Mouse (Mus musculus) thymus, postnatal 10 days (tissue): ENCODE measurements around the gene B3gat2.

Experiments
- DNase-seq, 2 experiments: peaks; one replicate each; pipeline ENCODE4 v3.0.0; 2021; ENCODE audit warnings: low spot score in 2 of 2

Gene B3gat2

DNA sequence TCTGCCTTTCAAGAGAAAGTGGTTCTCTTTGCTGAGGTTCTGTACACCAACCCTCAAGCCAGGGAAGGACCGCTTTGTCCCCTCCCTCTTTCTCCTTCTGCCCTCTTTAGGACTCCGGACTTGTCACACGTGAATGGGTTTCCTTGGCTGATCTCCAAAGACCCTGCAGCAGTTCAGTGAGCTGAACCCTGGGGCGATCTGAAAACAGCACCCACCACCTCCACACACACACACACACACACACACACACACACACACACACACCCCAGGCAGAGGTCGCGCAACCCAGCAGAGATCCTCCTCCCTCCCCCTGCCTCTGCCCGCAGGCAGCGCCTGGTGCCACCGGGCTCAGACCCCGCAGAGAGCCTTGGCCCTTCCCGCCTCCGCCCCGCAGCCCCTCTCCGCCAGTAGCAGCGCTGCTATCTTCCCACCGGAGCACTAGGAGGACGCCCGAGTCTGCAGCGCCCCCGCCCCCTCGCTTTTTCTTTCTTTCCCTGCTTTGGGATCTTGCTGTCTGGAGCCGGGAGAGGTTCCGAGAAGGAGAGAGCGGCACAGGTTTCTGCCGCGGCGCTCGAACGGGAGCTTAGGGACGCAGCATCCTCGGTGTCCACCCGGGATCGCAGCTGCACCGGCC is at the start of gene B3gat2:
Gene B3gat2, plus strand, starts transcription at position 252 of the 634 bp plus-strand sequence.
- DNase-seq, result no peak

GRCm38 (mm10) chr1:23720326-23720725 is 41.2 kb upstream of the B3gat2 start:
- no peak for DNase-seq

DNA sequence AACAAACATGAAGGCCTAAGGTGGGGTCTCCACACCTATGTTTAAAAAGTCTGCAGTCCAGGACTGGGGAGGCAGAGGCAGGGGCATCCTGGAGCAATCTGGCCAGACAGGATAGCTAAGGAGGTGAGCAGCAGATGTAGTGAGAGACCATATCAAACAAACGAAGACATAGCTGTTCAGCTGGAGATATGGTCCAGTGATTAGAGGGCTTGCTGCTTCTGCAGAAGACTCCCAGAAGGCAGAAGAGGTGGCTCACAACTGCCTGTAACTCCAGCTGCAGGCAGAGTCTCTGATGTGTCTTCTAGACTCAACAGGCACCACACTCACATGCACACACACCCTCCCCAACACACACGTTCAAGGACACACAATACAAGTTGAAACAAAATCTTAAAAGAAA is 40.5 kb upstream of the B3gat2 start:
- no peak for DNase-seq

DNA sequence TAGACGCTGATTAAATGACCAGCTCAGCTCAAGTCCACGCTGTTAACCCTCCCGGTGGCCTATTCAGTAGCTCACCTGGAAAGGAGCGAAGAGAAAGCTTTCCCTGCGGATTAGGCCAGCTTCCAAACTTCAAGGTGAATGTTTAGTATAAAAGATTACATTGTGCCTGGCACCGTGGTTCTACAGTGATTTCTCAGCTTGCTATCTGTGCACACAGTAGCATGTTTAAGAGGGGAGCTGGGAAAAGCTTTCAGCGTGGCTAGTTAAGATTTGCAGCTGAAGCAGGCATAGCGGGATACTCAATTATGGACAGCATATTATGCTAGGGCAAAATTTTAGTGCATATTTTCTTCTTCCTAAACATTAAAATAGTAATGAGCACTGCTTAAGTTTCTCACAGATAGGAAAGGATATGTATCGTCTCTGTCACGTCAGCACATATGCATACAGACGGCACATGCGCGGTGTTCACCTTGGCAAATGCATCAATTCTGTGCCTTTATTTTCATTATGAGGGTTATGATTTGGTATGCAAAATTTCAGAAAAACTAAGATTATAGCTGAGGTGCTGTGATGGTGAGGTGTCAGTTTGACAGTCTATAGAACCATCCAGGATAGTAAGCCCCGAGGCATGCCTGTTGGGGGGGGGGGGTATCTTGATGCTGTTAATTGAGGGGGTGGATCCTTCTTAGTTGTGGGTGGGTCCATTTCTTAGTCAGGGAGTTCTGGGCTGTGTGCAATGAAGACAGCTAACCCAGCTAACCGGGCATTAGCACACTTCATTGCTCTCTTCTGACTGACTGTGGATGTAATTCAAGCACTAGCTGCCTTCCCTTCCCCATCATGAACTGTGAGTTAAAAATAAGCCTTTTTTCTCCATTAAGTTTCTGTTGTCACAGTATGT is 38.8 kb upstream of the B3gat2 start:
- DNase-seq, result no peak

DNA sequence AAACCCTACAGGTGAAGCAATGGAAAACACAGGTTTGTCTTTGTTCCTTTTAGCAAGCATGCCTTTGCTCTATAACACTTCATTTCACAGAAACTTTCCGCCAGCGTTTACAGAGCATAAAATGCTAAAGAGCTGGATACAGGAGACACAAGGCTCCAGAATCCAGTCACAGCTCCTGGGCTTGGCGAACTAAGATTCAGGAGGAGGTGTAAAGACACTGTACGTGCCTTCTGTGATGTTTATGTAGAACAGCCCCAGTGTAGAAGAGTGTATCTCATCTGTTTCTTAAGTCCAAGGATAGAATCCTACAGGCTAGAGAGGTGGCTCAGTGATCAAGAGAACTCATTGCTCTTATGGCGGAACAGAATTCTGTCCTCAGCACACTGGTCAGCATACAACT is 30.2 kb upstream of the B3gat2 start:
- no peak for DNase-seq

GRCm38 (mm10) chr1:23750864-23751532 is 10.6 kb upstream of the B3gat2 start:
- no peak for DNase-seq

DNA sequence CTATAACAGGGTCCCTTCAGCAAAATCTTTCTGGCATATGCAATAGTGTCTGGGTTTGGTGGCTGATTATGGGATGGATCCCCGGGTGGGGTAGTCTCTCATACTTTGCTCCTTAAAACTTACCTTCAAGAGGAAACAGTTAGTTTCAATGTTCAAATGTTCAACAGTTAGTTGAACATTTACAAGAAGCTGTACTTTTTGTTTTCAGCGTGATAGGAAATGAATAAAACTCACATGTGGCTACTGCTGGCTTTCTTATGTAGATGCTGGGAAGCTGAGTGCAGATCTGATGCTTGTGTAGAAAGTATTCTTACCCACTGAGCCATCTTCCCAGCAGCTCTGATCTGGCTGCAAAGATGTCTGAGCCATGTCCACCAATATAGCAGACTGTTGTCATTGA is 8.5 kb upstream of the B3gat2 start:
- no peak for DNase-seq

GRCm38 (mm10) chr1:23753591-23753990 is 8.0 kb upstream of the B3gat2 start:
- DNase-seq, result no peak

GRCm38 (mm10) chr1:23754340-23754739 is 7.2 kb upstream of the B3gat2 start:
- no peak for DNase-seq

DNA sequence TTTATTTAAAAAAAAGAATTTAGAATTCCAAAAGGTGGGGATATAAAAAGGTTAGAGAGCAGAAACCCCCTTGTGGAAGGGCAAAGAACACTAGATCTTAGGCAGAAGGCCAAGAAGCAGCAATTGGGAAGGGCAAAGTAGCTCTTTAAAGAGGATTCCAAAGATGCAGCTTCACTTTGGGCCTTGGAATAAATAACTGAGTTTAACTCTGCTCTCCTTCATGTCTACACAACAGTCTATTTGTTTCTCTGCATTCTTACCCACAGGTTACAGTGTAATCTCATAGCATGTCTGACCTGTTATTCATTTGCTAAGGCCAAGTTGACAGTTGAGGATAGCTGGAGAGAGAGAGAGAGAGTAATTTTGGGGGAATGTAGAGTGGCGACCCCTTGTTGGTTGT is 6.6 kb upstream of the B3gat2 start:
- no peak for DNase-seq

GRCm38 (mm10) chr1:23762136-23762687 is 659 bp downstream of the B3gat2 start:
- no peak for DNase-seq

DNA sequence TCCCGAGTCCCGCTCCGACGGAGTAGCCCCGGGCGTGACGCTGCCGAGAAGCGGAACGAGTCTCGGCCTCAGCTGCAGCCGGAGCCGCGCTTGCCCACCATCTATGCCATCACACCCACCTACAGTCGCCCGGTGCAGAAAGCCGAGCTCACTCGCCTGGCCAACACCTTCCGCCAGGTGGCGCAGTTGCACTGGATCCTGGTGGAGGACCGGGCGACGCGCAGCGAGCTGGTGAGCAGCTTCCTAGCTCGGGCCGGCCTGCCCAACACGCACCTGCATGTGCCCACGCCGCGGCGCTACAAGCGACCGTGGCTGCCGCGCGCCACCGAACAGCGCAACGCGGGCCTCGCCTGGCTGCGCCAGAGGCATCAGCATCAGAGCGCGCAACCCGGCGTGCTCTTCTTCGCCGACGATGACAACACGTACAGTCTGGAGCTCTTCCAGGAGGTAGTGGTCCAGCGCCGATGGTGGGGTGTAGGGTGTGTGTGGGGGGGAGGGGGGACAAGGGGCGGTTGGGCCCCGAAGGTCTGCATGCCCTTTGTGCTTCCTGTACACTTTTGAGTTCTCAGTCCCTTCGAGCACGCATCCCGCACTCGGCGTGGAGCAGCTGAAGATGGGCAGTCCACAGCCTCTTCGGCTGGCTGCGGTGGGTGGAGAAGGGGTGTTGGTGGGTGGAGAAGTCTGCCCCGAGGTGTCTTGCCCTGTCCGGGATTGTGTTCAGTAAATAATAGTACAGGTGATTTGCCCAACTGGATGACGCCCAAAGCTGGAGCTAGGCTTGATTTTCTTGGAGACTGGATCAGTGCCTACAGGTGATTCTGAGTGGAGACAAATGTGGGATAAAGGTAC is 1.5 kb downstream of the B3gat2 start:
- DNase-seq, result peak; percentile 36 to 77

GRCm38 (mm10) chr1:23763726-23764125 is 2.2 kb downstream of the B3gat2 start:
- DNase-seq, result no peak

DNA sequence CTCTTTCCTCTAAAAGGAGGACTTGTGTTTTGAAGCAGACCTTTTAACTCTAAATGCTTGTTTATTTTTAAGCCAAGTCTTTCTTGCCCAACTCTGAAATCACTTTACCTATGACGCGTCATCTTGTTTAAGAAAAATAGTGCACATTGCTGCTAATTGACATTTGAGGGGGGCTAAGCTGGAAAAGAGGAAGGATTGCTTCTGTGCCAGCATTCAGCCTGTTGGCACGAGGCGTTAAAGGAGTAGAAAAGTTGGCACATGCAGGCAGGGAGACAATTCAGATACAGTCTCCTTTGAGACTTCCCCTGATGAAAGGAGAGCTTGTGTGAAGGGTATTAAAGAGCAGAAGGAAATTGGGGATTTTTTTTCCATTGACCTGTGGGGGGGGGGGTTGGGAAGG is 3.2 kb downstream of the B3gat2 start:
- DNase-seq, result no peak

DNA sequence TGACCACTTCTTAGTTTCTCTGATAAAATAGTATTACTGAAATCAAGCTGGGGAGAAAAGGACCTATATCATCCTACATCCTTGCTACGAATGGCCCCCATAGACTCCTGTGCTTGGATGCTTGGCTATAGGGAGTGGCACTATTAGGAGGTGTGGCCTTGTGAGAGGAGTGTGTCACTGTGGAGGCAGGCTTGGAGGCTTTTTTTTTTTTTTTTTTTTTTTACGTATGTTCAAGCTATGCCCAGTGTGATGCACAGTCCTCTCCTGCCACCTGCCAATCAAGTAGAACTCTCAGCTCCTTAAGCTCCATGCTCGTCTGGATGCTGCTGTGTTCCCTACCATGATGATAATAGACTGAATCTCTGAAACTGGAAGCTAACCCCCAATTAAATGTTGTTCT is 11.5 kb downstream of the B3gat2 start:
- DNase-seq, result no peak

DNA sequence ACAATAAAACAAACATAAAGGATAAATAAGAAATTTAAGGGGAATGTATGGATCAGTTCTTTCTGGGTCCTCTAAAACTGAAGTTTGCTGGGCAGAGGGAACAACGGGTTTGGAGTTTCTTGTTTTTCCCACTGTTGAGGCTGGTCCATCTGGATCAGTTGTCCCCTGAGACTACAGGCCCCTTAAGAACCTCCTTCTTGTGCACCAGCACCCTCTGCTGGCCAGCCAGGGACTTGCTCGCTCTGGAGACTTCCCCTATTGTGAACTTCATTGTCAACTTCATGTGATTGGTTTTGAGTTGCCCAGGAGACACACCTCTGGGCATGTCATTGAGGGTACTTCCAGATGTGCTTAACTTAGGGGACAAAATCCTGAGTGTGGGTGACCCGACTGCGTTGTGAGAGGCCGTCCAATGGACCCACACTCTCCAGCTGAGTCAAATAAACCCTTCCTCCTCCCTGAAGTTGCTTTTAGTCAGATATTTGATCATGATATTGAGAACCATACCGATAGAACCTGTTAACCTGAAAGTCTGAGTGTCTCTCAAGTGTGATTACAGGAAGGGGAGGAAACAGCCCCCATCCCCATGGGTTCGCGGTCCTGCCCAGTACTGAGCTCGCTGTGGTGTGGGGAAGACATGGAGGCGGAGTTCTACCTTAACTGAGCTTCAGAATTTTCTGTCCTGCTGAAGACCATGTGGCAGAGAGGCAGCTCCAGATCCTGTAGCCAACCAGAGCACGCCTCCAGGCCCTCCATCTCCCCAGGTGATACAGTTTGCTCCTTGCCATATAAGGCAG is 31.4 kb downstream of the B3gat2 start:
- DNase-seq, result peak in 1 of 2 experiments; percentile 57

GRCm38 (mm10) chr1:23798306-23798705 is 36.8 kb downstream of the B3gat2 start:
- DNase-seq, result no peak

DNA sequence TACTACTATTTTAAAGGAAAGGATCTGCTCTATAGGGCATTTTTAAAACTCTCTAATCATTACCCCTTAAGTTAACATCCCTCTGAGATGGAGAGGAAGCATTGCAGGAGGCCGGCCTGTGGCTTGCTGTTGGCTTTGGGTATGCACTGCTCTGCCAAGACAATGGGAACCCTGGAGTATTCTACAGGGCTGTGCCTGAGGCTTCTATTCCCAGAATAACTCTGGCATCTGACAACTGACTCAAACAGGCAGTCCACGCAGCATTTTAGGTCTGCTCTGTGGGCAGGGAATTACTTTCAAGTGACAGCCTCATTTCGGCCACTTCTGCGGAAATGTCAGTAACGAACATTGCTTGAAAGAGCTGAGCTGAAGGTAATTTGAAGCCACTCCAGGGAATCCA is 60.1 kb downstream of the B3gat2 start:
- DNase-seq, result no peak

- peak in 1 of 2 experiments; percentile 33 for DNase-seq
Observed at GRCm38 (mm10) chr1:23826887-23827758, 65.6 kb downstream of the B3gat2 start.

- no peak for DNase-seq
Observed at GRCm38 (mm10) chr1:23834246-23834645, 72.7 kb downstream of the B3gat2 start.
